Mouse (Mus musculus) ovary, postnatal 14 days (tissue): Measurements from ENCODE around the gene Bst2.

ENCODE experiments used
- DNase-seq: peaks from one replicate; pipeline ENCODE4 v3.0.0; 2022; ENCODE audit warnings: low spot score

The Bst2 gene

GRCm38 (mm10) chr8:71519037-71519825, 18.0 kb downstream of the Bst2 start:
- DNase-seq = peak; percentile 53

DNA sequence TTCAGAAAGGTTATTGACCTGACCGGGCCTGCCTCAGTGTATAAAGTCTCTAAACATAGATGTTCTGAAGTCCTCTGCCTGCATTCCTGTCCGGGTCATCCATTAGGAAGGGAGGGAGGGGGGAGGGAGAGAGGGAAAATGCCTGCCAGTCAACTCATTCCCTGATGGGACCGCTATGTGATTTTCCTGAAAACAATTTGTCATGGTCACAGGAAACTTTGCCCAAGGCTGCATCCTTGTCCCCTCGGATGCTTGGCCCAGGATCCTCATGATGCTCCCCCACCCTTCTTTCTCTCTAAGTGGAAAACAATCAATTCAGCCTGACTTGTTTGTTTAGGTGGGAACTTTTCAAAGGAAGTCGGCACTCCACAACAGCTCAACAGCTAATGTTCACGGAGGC, 20.5 kb downstream of the Bst2 start:
- no peak for DNase-seq

DNA sequence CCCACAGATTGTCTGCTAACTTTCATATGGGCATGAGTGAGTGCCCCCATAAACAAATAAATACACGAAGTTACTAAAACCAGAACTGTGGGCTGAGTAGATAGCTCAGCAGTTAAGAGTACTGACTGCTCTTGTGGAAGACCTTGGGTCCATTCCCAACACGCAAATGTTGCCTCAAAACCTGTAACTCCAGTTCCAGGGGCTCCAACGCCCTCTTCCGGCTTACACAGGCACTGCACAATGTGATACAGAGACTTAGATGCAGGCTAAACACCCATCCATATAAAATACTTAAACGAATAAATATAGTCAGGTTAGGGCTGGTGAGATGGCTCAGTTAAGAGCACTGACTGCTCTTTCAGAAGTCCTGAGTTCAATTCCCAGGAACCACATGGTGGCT, 22.2 kb downstream of the Bst2 start:
- no peak for DNase-seq

GRCm38 (mm10) chr8:71513018-71513754, 24.1 kb downstream of the Bst2 start:
- no peak for DNase-seq

DNA sequence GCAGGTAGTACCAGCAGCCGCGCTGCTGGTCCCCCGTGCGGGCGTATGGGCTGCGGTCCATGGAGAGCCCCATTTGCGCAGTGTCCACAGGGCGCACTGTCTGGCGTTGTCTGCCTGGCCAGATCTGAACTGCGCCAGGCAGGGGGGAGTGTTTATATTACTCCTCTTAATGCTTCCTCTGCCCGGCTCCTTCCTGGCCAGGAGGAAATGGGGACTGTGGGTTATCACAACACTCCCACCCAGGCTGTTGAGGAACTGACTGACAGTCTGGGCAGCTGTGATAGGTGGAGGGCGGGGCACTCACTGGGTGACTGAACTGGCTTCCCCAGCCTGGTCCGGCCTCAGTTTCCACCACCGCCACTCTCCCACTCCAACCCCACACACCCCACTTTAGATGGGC, 25.6 kb downstream of the Bst2 start, which contains the start of gene Plvap:
Gene Plvap (minus strand): TSS at position 109 of the 400 bp plus-strand sequence.
- DNase-seq = no peak

- DNase-seq = no peak
These were observed 27.9 kb downstream of the Bst2 start for GRCm38 (mm10) chr8:71509316-71509715.

DNA sequence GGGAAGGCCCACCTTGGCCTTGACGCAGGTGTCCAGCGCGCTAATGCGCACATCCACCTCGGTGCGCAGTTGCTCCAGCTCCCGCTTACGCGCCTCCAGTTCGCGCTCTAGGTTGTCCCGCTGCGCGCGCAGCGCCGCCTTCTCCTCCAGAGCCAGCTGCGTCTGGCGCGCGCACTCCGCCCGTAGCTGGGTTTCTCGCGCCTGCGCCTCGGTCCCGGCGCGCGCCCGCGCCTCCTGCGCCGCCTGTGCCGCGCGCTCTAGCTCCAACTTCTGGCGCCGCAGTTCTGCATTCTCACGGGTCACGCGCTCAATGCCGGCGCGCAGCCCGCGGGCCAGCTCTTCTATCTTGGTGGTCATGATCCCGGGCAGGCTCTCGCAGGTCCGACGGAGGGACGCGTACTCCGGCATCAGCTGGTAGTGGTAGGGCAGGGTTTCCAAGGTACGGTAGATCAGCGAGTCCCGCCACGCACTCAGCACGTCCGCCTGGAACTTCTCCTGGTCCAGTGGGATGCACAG, 29.6 kb downstream of the Bst2 start:
- DNase-seq = peak; percentile 49

GRCm38 (mm10) chr8:71505979-71506378, 31.3 kb downstream of the Bst2 start:
- DNase-seq = no peak

GRCm38 (mm10) chr8:71505326-71505725, 31.9 kb downstream of the Bst2 start:
- no peak for DNase-seq

DNA sequence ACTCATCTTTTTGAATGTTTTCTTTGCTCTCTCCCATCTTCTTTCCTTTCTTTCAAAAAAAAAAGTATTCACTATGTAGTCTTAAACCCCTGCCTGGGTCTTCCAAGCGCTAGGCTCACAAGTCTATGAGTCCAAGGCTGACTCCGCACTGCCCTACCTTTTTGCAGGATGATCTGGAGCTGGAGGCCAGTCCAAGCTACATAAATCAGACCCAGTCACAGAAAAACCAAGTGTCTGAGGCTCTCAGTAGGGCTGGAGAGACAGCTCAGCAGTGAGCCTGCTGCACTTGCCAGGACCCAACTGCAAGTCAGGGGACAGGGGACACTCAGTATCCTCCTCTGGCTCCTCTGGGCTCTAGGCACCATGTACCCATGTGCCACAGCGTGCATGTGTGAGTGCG, 32.9 kb downstream of the Bst2 start:
- no peak for DNase-seq

- DNase-seq = no peak
These were observed 38.2 kb downstream of the Bst2 start for GRCm38 (mm10) chr8:71498816-71499690.

DNA sequence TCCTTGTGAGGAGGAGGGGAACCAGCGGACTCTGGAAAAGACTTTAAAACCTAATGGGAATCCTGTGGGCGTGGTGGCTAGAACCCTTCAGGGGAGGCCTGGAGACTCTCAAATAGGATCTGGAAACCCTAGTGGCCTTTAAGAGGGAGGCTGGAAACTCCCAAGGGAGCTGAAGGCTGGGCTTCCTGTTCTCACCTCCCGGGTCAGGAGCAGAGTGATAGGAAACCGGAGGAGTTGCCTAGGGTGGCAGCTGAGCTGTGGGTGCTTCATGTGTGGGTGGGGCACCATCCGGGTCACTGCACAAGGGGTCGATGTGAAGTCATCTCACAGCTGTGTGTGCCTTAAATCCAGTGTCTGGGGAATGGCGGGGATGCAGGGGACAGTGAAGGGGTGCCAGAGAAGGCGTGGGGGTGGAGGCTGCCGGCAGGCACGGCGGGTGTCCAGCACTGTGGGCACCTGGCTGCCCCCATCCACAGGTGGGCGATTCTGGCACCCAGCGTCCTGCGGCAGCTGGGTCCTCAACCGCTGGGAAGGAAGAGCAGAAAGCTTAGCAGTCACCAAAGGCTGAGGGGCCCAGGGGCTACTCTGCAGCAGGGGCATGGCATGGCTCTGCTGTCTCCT, 39.3 kb downstream of the Bst2 start:
- DNase-seq = no peak

GRCm38 (mm10) chr8:71497077-71497645, 40.1 kb downstream of the Bst2 start:
- DNase-seq = no peak

DNA sequence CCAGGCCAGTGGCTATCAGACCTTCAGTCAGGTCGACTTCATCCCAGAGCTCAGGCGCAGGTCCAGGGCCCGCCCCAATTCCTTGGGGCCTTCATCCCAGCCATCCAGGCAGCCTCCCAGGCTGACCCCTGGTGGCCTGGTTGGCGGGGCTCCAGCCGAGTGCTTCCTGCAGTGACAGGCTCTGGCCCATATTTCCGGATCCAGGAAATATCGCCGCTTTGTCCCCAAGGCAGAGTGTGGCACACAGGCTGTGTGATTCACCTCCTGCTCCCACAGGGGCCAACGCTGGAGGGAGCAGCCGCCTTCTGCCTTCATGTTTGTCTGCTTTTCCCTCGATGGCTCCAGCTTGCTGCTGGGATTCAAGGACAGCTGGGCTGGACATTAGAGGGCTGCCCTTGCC, 40.8 kb downstream of the Bst2 start:
- DNase-seq = peak; percentile 85

- no peak for DNase-seq
These were observed 41.4 kb downstream of the Bst2 start for GRCm38 (mm10) chr8:71495811-71496210.

DNA sequence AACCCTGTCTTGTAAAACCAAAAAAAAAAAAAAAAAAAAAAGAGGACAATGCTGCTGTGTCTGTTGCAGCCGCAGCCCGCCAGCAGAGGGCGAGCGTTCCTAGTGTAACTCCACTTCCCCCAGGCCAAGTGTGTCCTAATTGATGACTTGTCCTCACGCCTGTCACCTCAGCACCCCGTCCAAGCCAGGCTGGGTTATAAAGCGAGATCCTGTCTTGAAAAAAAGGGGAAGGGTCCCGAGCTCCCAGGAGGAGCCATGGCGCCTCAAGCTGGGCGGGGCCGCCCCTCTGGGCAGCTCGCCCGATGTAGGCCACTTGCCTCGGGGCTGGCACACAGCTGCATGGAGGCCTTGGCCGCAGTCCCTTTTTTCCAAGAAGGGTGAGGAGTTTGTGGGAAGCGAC, 42.2 kb downstream of the Bst2 start:
- peak; percentile 77 for DNase-seq

GRCm38 (mm10) chr8:71488454-71488853, 48.8 kb downstream of the Bst2 start:
- DNase-seq = peak; percentile 84

DNA sequence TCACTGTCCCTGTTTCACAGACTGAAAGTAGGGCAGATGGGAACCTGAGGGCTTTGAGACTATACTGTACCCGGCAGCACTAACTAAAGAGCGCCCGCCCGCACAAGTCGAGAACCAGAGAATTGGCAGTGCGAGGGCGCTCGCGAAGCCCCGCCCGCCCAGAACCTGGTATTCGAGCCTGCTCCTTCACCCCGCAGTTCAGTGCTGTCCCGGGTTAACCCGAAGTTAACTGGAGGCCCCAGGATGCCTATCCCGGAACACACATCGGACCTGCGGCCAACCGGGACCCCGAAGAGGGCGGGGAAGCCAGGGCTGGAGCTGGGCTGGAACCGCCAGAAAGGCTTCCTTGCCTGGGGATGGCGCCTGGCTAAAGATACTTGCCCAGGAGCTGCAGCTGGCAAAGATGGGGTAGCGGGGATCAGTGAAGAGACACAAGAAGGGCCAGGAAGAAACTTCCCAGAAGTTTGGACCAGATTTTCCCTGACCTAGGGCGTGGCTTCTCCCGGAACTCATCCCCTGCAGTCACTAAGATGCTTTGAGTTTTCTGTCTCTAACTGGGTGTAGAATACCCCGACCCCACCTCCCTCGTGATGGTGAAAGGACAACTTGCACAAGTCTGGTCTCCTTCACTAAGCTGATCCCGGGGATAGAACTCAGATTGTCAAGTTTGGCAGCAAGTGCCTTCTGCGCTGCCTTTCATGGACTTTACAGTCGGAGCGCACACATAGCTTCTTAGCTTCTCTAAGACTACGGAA, 49.4 kb downstream of the Bst2 start, which contains the start of gene Gtpbp3:
Gene Gtpbp3 (plus strand): TSS at position 413 of the 755 bp plus-strand sequence.
- peak; percentile 67 for DNase-seq

GRCm38 (mm10) chr8:71486136-71486529, 51.1 kb downstream of the Bst2 start:
- no peak for DNase-seq
